Mouse (Mus musculus) G1E (cell line): ENCODE measurements around the gene Nyap1. TPM values are rescaled to one million over a fixed set of nuclear protein-coding genes. Genes with fewer than 3 reads are reported as not detected.
A peak's percentile ranks its signal among the peaks of the same experiment; 100 is the strongest.

Experiments used
- ATAC-seq: 2 replicates; pipeline ENCODE4 v1.8.0; 2016; ENCODE audit warnings: mild to moderate bottlenecking; ENCODE audit not compliant: insufficient number of reproducible peaks, poor library complexity, low FRiP score, severe bottlenecking; ENCODE audit errors: extremely low read depth
- DNase-seq: peaks from one replicate; pipeline ENCODE4 v3.0.0; 2012; ENCODE audit warnings: low spot score
- H3K27me3 ChIP-seq: 2 replicates; pipeline ENCODE4 v1.6.1; 2012; ENCODE audit warnings: mild to moderate bottlenecking, low read length, inconsistent platforms; ENCODE audit not compliant: insufficient read depth
- H3K36me3 ChIP-seq: replicated peaks from 2 replicates; pipeline ENCODE3; 2012; ENCODE audit warnings: mild to moderate bottlenecking, inconsistent platforms
- H3K4me1 ChIP-seq: 2 replicates; pipeline ENCODE4 v1.6.1; 2012; ENCODE audit warnings: low read depth, low read length, inconsistent platforms, mixed read lengths; ENCODE audit not compliant: insufficient read depth
- H3K4me3 ChIP-seq: 2 replicates; pipeline ENCODE4 v1.5.1; 2012; ENCODE audit warnings: low read depth, mild to moderate bottlenecking, inconsistent platforms, low read length, moderate library complexity, mixed read lengths
- H3K9me3 ChIP-seq: replicated peaks from 2 replicates; pipeline ENCODE4 v1.6.1; 2012; ENCODE audit warnings: inconsistent platforms
- CTCF ChIP-seq: IDR thresholded peaks from 2 replicates; pipeline ENCODE4 v1.5.1; 2012; ENCODE audit warnings: low read depth, low read length, inconsistent platforms, mixed read lengths
- GATA1 ChIP-seq: IDR thresholded peaks from 2 replicates; pipeline ENCODE4 v1.6.1; 2012; ENCODE audit warnings: borderline replicate concordance, low read length, inconsistent platforms, mixed read lengths
- GATA2 ChIP-seq: IDR thresholded peaks from 2 replicates; pipeline ENCODE4 v1.6.1; 2012; ENCODE audit warnings: low read depth, low read length, inconsistent platforms, borderline replicate concordance
- POLR2AphosphoS5 ChIP-seq: IDR thresholded peaks from 2 replicates; pipeline ENCODE4 v1.6.1; 2012; ENCODE audit warnings: low read depth, low read length, inconsistent platforms; ENCODE audit not compliant: insufficient replicate concordance
- TAL1 ChIP-seq: conservative IDR thresholded peaks from 2 replicates; pipeline ENCODE4 v1.6.1; 2012; ENCODE audit warnings: low read depth, low read length, inconsistent platforms, mixed read lengths
- polyA plus RNA-seq: library from polyadenylated mRNA; stranded (reverse); fragments of >175 nt; gene quantifications from 2 replicates; pipeline ENCODE4 v1.2.3, GENCODE M21; 2012
- total RNA-seq, 2 experiments: library from RNA; stranded (forward) in 1 of 2; stranded (reverse) in 1 of 2; fragments of 200-1000 nt in 1 of 2; fragments of >200 nt in 1 of 2; fragmentation: Nextera tagmentation in 1 of 2; gene quantifications; 2 replicates each; pipeline ENCODE4 v1.2.3; 2014 to 2017

Nyap1 gene
- total and polyA plus RNA-seq, 3 experiments = 0.38 to 2.8 (median 0.90) TPM

- no peaks in the 10 kb centered on the region for H3K9me3 ChIP-seq
- H3K4me3 ChIP-seq = no peak overlapping the region
- H3K4me1 ChIP-seq = peaks cover 24% of the 10 kb centered on the region
- TF ChIP-seq CTCF = no peak
- no peak for TF ChIP-seq GATA1
- TF ChIP-seq GATA2 = no peak
- no peak for TF ChIP-seq POLR2AphosphoS5
- no peak for TF ChIP-seq TAL1
- H3K36me3 ChIP-seq = no peaks in the 10 kb centered on the region
- DNase-seq = peak; percentile 7
- ATAC-seq = 0 out of 2 replicates have a peak, but pooled peaks have one; percentile 15
- peaks cover 5% of the 10 kb centered on the region; the same call in 1 of the 2 replicates for H3K27me3 ChIP-seq
Measured at GRCm38 (mm10) chr5:137699850-137700249, 41.6 kb downstream of the Nyap1 start.

- no peak for DNase-seq
- no peak overlapping the region for H3K4me3 ChIP-seq
- no peak for ATAC-seq
- no peaks in the 10 kb centered on the region for H3K9me3 ChIP-seq
- no peak for TF ChIP-seq POLR2AphosphoS5
- no peak for TF ChIP-seq GATA1
- no peak for TF ChIP-seq CTCF
- no peak for TF ChIP-seq GATA2
- TF ChIP-seq TAL1 = no peak
- peaks cover 24% of the 10 kb centered on the region for H3K4me1 ChIP-seq
- H3K36me3 ChIP-seq = no peaks in the 10 kb centered on the region
- H3K27me3 ChIP-seq = peaks cover 5% of the 10 kb centered on the region; the same call in 1 of the 2 replicates
Measured at GRCm38 (mm10) chr5:137699080-137699479, 42.3 kb downstream of the Nyap1 start.

- H3K9me3 ChIP-seq = no peaks in the 10 kb centered on the region
- no peaks in the 10 kb centered on the region for H3K27me3 ChIP-seq
- H3K36me3 ChIP-seq = no peaks in the 10 kb centered on the region
- ATAC-seq (no peak), DNase-seq (no peak)
- TF ChIP-seq GATA2 (no peak), GATA1 (no peak), TAL1 (no peak), CTCF (no peak), POLR2AphosphoS5 (no peak)
- peaks cover 21% of the 10 kb centered on the region for H3K4me1 ChIP-seq
- no peak overlapping the region for H3K4me3 ChIP-seq
Measured at GRCm38 (mm10) chr5:137695930-137696329, 45.5 kb downstream of the Nyap1 start.

DNA sequence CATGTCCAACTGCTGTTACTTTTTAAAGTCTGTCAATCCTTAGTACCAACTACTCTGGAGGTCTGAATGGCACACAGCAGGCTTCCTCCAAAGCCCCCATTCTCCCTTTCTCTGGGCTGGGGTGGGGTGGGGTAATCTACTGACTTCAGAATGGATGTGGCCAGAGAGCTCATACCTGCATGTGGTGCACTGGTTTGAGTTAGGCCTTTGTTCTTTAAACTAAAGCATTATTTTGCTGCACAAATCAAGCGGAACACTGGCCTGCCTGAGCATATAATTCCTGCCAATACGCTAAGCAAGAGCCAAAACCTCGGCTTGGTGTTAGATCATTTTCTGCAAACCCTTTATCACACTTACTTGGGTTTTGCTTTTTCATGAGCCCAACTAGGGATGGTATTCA, 46.6 kb downstream of the Nyap1 start:
- Histone ChIP-seq H3K36me3 (no peaks in the 10 kb centered on the region), H3K4me3 (no peak overlapping the region), H3K27me3 (no peaks in the 10 kb centered on the region), H3K4me1 (peaks cover 24% of the 10 kb centered on the region), H3K9me3 (no peaks in the 10 kb centered on the region)
- no peak for TF ChIP-seq POLR2AphosphoS5
- TF ChIP-seq GATA1 = no peak
- no peak for TF ChIP-seq GATA2
- TF ChIP-seq CTCF = no peak
- no peak for TF ChIP-seq TAL1
- DNase-seq = no peak
- no peak for ATAC-seq

DNA sequence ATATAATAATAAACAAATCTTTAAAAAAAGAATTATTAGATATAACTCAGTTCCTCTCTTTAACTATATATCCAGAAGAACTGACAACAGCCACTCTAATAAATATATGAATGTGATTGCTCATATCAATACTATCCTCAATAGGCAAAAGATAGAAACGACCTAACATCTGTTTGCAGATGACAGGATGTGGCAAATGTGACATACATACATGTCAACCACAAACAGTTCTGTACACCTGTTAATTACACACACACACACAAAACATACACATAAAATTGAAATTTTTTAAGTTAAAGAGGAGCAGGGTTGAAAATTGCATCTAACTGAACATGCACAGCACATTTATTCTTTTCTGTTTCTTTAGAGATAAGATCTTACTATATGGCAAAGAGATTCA, 49.5 kb downstream of the Nyap1 start:
- peaks cover 31% of the 10 kb centered on the region for H3K4me1 ChIP-seq
- H3K4me3 ChIP-seq = no peak overlapping the region
- TF ChIP-seq CTCF (no peak), TAL1 (no peak), GATA1 (no peak), GATA2 (no peak), POLR2AphosphoS5 (no peak)

DNA sequence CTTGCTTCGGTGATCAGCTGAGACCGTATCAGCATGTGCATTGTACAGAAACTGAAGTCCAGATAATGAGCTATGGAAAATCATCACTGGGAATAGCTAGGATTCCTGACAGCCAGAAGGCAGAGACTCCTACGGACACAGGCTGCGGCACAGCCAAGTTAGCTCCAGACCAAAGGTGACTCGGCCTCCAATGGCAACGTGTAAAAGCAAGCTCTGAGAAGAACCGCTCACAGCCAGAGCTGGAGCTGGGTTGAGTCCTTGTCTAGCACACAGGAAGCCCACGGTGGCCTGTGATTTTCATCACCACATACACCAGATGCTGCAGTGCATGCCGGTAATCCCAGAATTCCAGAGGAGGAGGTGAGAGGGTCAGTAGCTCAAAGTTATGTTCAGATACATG, 50.9 kb downstream of the Nyap1 start:
- H3K9me3 ChIP-seq = no peaks in the 10 kb centered on the region
- DNase-seq (no peak), ATAC-seq (no peak)
- no peak for TF ChIP-seq CTCF
- no peak for TF ChIP-seq GATA1
- H3K4me3 ChIP-seq = no peak overlapping the region
- H3K4me1 ChIP-seq = peaks cover 39% of the 10 kb centered on the region
- H3K27me3 ChIP-seq = no peaks in the 10 kb centered on the region
- H3K36me3 ChIP-seq = no peaks in the 10 kb centered on the region

More for the DNA sequence above, 49.5 kb downstream of the Nyap1 start:
- ATAC-seq (no peak), DNase-seq (no peak)
- Histone ChIP-seq H3K9me3 (no peaks in the 10 kb centered on the region), H3K27me3 (no peaks in the 10 kb centered on the region), H3K36me3 (no peaks in the 10 kb centered on the region)

GRCm38 (mm10) chr5:137689974-137690373, 51.4 kb downstream of the Nyap1 start:
- DNase-seq (no peak), ATAC-seq (no peak)
- H3K4me3 ChIP-seq = no peak overlapping the region
- H3K36me3 ChIP-seq = no peaks in the 10 kb centered on the region
- TF ChIP-seq CTCF = no peak
- no peak for TF ChIP-seq GATA1
- no peak for TF ChIP-seq POLR2AphosphoS5
- no peak for TF ChIP-seq TAL1
- TF ChIP-seq GATA2 = no peak
- no peaks in the 10 kb centered on the region for H3K9me3 ChIP-seq
- H3K27me3 ChIP-seq = no peaks in the 10 kb centered on the region
- H3K4me1 ChIP-seq = peaks cover 45% of the 10 kb centered on the region
